Mouse (Mus musculus) urinary bladder, postnatal 10 days (tissue): ENCODE measurements at regions not wholly inside any gene's neighbourhood (a gene's known extent, or its start where the extent isn't known, plus 50 kb on each side); places are given as distances from the start of the nearest gene placed in this dataset.

ENCODE experiments used
- DNase-seq: peaks from one replicate; pipeline ENCODE4 v3.0.0; 2022; ENCODE audit warnings: low spot score

GRCm38 (mm10) chr4:62890588-62891580 is 74.5 kb upstream of the Zfp618 start:
- no peak for DNase-seq

GRCm38 (mm10) chr4:62912891-62913290 is 52.5 kb upstream of the Zfp618 start:
- no peak for DNase-seq
